Mouse (Mus musculus) heart, embryonic 14.5 days (tissue): ENCODE measurements at regions not wholly inside any gene's neighbourhood (a gene's known extent, or its start where the extent isn't known, plus 50 kb on each side); places are given as distances from the start of the nearest gene placed in this dataset.

Experiments
- ATAC-seq: fragments of 200-750 bp; cut with Nextera tagmentation; 2 replicates; pipeline ENCODE4 v1.8.0; 2017; ENCODE audit warnings: low read depth, moderate TSS enrichment; ENCODE audit not compliant: insufficient number of reproducible peaks, insufficient read depth, low FRiP score
- H3K27ac ChIP-seq, 2 experiments: fragments of 200-500 bp in 1 of 2; fragments of 300-500 bp in 1 of 2; sonication (generic) in 1 of 2; replicated peaks in 1 of 2; 2 replicates each; pipeline ENCODE4 v1.5.1; 2012 to 2014; ENCODE audit warnings: low read depth in 2 of 2, low read length in 2 of 2, control low read depth in 1 of 2, mild to moderate bottlenecking in 1 of 2, mixed read lengths in 1 of 2; ENCODE audit not compliant: control insufficient read depth in 1 of 2, insufficient read depth in 1 of 2
- H3K27me3 ChIP-seq: fragments of 300-500 bp; sonication (generic); 2 replicates; pipeline ENCODE4 v1.6.1; 2014; ENCODE audit warnings: mild to moderate bottlenecking, low read length, control low read depth; ENCODE audit not compliant: control insufficient read depth, insufficient read depth
- H3K36me3 ChIP-seq: fragments of 300-500 bp; sonication (generic); 2 replicates; pipeline ENCODE4 v1.6.1; 2014; ENCODE audit warnings: mild to moderate bottlenecking, control low read depth, low read length, mixed read lengths; ENCODE audit not compliant: control insufficient read depth, insufficient read depth
- H3K4me1 ChIP-seq, 2 experiments: fragments of 200-500 bp in 1 of 2; fragments of 300-500 bp in 1 of 2; sonication (generic) in 1 of 2; 2 replicates each; pipeline ENCODE4 v1.6.1; 2012 to 2014; ENCODE audit warnings: low read length in 2 of 2, control low read depth in 1 of 2, mixed read lengths in 1 of 2; ENCODE audit not compliant: control insufficient read depth in 2 of 2, insufficient read depth in 2 of 2
- H3K4me2 ChIP-seq: fragments of 300-500 bp; sonication (generic); 2 replicates; pipeline ENCODE4 v1.6.1; 2014; ENCODE audit warnings: mild to moderate bottlenecking, low read length
- H3K4me3 ChIP-seq, 2 experiments: fragments of 200-500 bp in 1 of 2; fragments of 300-500 bp in 1 of 2; sonication (generic) in 1 of 2; 2 replicates each; pipeline ENCODE4 v1.5.1; 2012 to 2014; ENCODE audit warnings: low read length in 2 of 2, mild to moderate bottlenecking in 2 of 2, control low read depth in 1 of 2, low read depth in 1 of 2, moderate library complexity in 1 of 2; ENCODE audit not compliant: control insufficient read depth in 1 of 2, insufficient read depth in 1 of 2
- H3K9ac ChIP-seq: fragments of 300-500 bp; sonication (generic); 2 replicates; pipeline ENCODE4 v1.6.1; 2014; ENCODE audit warnings: mild to moderate bottlenecking, low read length
- H3K9me3 ChIP-seq: fragments of 300-500 bp; sonication (generic); 2 replicates; pipeline ENCODE4 v1.6.1; 2016; ENCODE audit warnings: low read length, control low read depth; ENCODE audit not compliant: control insufficient read depth
- WGBS: fragments of 180-500 bp; shearing (Covaris S2); extraction: QIAGEN DNeasy Blood & Tissue Kit; methylation state at CpG from one replicate; pipeline ENCODE4 v1.1.7; 2014; 5-methylcytosine and 5-hydroxymethylcytosine counted together

DNA sequence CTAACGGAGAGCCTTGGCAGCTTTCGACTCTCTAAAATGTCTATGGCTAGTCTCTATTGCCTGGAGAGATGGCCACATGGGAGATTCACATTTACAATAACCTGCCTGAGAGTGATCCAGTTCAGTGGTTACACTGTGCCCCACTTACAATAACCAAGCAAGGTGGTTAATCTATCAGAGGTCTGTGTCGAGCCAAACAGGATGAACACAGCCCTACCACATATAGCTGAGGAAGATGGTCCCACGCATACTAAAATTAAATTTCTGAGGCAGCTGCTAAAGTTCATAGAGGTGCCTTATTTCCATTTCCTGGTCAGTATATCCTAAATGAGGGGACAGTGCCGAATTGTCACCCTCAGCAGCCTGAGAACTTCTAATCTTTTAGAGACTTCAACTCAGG lies 56.3 kb upstream of the Chd2 start:
- no peak for ATAC-seq
- WGBS, result 76% methylated on average over 5 of the region's 5 CpGs
- Histone ChIP-seq H3K27ac (no peak overlapping the region; a peak in 1 of 4 replicates), H3K9me3 (no peaks in the 10 kb centered on the region), H3K27me3 (no peaks in the 10 kb centered on the region), H3K9ac (no peak overlapping the region), H3K4me1 (peaks cover 17 to 37% of the 10 kb centered on the region in 2 experiments), H3K36me3 (no peaks in the 10 kb centered on the region), H3K4me2 (no peak overlapping the region), H3K4me3 (no peak overlapping the region)

DNA sequence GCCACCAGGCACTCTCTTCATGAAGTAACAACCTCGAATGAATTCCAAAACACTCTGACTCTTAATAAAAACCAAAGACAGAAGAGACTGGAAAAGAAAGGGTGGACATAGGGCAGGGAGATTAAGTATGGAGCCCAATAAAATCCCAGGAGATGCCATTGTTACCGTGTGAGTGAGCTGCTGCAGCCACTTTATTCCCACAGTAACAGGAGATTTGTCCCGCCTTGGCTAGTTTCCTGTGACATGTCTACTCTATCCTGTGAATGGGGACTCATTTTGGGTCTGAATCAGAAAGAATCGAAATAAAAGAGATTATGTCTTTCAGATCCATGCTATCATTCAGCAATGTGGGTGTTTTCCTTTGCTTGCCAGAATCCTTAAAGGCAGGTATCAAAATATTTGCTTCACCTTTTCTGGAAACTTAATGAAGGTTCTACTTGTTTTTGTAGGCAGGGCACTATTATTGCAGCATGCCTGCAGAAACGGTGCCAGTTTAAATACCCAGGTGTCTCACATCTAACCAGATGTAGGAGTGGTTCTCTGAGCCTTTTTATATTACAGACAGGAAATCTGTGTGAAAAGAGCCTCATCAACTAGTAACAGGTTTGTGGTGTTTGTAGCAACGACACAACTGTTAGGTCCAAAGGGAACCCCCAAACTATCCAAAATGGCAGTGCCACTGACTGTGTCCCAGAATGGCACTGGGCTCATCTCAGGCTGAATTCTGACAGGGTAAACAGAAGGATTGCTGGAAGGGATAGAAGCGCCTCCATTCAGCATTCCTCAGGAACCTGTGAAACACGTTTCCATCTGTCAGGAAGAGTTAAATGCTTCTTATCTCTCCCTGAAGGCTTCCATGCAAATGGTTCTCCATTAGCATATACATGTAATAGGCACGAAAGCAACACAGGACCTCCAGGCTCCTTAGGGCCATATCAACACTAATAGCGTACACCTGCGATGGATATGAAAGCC lies 55.5 kb upstream of the Chd2 start:
- peaks cover 17 to 35% of the 10 kb centered on the region in 2 experiments for H3K4me1 ChIP-seq
- H3K4me2 ChIP-seq, result no peak overlapping the region
- peak overlapping the region; percentile 71; the same call in 1 of the 2 replicates for H3K9ac ChIP-seq
- H3K27me3 ChIP-seq, result no peaks in the 10 kb centered on the region
- no peaks in the 10 kb centered on the region for H3K36me3 ChIP-seq
- peak overlapping the region; percentile 95 to 99 for H3K27ac ChIP-seq
- H3K9me3 ChIP-seq, result no peaks in the 10 kb centered on the region
- WGBS, result 54% methylated on average over 11 of the region's 11 CpGs
- ATAC-seq, result no peak
- H3K4me3 ChIP-seq, result no peak overlapping the region

DNA sequence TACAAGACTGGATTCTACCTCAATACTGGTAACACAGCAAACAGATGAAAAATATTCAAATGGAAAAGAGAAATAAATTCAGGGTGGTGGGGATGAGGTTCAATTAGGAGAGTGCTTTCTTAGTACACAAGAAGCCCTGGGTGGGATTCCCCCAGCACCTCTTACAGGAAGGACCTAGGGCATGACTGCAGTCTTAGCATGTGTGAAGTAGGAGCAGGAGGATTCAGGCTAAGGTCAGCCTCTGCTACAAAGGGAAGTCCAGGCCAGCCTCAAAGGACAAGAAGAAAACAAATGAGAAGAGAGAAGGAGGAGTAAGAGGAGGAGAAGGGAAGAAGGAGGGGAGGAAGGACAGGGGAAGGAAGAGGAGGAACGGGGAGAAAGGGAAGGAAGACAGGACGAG lies 54.8 kb upstream of the Chd2 start:
- H3K9me3 ChIP-seq, result no peaks in the 10 kb centered on the region
- no peaks in the 10 kb centered on the region for H3K27me3 ChIP-seq
- H3K36me3 ChIP-seq, result no peaks in the 10 kb centered on the region
- peaks cover 17 to 35% of the 10 kb centered on the region in 2 experiments for H3K4me1 ChIP-seq
- peak overlapping the region in 1 of 2 experiments; percentile 31; a peak in 1 of 4 replicates for H3K4me3 ChIP-seq
- WGBS, result 41% methylated on average over 2 of the region's 2 CpGs
- peak overlapping the region; percentile 71 for H3K9ac ChIP-seq
- H3K4me2 ChIP-seq, result peak overlapping the region; percentile 68
- H3K27ac ChIP-seq, result peak overlapping the region; percentile 95 to 99
- no peak for ATAC-seq

DNA sequence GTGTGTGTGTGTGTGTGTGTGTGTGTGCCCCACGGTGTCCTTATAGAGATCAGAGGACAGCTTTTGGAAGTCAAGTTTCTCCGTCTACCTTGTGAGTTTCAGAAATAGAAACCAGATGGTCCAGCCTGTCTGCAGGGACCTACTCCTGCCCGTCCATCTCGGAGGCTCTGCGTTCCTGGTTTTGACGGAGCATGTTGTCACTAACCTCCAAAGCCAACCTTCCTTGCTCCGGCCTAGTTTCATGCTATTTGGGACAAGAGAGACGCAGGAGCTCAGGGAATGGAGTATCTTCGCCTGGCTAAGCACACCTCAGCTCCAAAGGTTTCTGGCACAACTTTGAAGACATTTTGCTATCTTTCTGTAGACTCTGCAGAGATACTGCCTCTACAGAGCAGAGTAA lies 54.2 kb upstream of the Chd2 start:
- ATAC-seq, result no peak
- Histone ChIP-seq H3K4me3 (peak overlapping the region; percentile 13 to 31; a peak in 3 of 4 replicates), H3K27ac (peak overlapping the region; percentile 95 to 99), H3K4me1 (peaks cover 17 to 35% of the 10 kb centered on the region in 2 experiments), H3K9ac (peak overlapping the region; percentile 71), H3K4me2 (peak overlapping the region; percentile 68), H3K36me3 (no peaks in the 10 kb centered on the region), H3K27me3 (no peaks in the 10 kb centered on the region), H3K9me3 (no peaks in the 10 kb centered on the region)
- WGBS, result 13% methylated on average over 9 of the region's 9 CpGs

DNA sequence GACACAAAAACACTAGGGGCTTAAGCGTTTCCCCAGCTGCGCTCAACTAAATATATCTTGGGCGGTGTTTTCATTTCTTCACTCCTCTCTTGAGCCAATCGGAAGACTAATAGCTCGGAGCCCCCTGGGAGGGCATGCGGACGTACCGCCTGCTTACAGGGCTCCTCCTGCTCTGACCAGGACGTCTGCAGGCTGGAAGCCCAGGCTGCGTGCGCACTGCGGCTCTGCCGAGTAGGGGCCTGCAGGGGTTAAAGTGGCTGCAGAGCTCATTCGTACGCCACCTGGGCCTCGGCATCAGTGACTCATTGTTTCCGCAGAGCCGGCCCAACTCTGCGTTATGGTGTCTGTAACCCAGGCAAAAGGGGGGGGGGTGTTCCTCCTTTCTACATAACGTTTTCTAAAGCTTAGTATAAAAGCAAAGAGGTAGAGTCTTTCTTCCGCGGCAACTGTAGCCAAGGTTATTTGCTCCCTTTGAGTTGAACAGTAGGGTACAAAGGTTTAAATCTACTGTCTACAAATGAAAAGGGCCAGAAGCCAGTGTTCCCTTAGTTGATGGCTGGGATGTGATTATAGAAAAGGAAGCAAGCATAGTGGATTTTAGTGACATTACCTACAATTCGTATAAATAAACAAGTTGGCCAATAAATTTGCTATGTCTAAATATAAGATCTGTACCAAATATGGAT lies 53.7 kb upstream of the Chd2 start:
- H3K4me1 ChIP-seq, result peaks cover 17 to 35% of the 10 kb centered on the region in 2 experiments
- H3K27ac ChIP-seq, result peak overlapping the region; percentile 95 to 99
- H3K9me3 ChIP-seq, result no peaks in the 10 kb centered on the region
- no peaks in the 10 kb centered on the region for H3K27me3 ChIP-seq
- H3K4me3 ChIP-seq, result peak overlapping the region; percentile 20 to 31; a peak in 3 of 4 replicates
- ATAC-seq, result peak; percentile 100
- no peaks in the 10 kb centered on the region for H3K36me3 ChIP-seq
- H3K4me2 ChIP-seq, result peak overlapping the region; percentile 68
- 3% methylated on average over 23 of the region's 23 CpGs for WGBS
- H3K9ac ChIP-seq, result peak overlapping the region; percentile 71

DNA sequence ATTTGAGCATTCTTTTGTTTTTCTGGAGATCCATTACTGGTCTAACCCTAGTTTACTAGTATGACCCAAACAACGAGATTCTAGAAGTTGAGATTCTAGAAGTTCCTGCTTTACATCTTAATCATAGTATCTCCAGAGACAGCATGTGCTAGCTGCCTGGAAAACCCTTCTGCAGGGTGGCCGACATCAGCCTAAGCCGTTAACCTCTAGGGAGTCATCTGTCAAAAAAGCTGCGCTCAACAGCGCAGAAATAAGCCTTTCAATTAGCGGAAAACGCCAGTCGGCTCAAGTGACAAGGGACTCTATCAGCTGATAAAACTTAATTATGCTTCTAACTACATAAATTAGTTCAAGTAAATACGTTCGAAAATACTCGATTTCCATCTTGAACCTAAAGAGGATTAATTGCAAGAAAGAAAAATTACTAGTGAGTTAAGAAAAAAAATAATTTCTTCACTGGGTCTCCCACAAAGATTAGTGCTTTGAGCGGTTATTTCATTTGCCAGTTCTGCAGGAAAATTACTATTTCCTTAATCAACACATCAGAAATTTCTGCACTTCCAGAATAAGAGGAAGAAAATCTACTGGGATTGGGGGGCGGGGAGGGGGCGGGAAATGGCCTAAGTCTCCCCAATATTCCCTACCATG lies 53.0 kb upstream of the Chd2 start:
- Histone ChIP-seq H3K4me1 (peaks cover 17 to 38% of the 10 kb centered on the region in 2 experiments), H3K4me2 (peak overlapping the region; percentile 68), H3K9me3 (no peaks in the 10 kb centered on the region), H3K27me3 (no peaks in the 10 kb centered on the region), H3K9ac (peak overlapping the region; percentile 71), H3K4me3 (peak overlapping the region; percentile 31 to 33), H3K27ac (peak overlapping the region; percentile 95 to 99), H3K36me3 (no peaks in the 10 kb centered on the region)
- no peak for ATAC-seq
- under 1% methylated on average over 14 of the region's 14 CpGs for WGBS

DNA sequence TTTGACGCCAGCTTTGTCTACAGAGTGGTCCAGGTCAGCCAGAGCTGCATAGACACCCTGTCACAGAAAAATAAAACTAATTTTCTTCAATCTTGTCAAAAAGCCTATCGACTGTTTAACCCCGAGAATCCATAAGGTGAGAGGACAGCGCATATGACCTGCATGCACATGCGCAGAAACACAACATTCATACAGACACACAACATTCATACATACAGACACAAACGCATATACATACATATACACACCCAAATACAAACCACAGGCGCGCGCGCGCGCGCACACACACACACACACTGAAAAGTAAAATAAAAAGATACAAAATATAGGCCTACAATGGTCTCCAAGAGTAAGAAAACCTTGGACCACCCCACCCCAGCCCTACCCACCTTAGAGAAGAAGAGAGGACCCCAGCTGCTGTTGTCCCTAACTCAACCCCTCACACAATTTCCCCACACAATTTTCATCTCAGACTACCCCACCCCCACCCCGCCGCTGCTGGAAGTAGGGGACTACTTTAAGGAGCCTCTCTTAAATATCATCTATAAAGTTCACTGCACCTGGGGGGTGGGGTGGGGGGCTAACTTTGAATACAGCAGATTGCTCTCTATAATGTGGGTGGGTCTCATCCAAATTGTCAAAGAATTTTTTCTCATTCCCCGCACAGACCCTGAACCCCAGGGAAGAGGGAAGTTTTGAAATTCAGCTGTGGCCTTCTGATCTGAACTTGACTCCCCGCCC lies 52.2 kb upstream of the Chd2 start:
- WGBS, result 74% methylated on average over 17 of the region's 17 CpGs

More for the DNA sequence above, 52.2 kb upstream of the Chd2 start:
- H3K4me1 ChIP-seq, result peaks cover 25 to 46% of the 10 kb centered on the region in 2 experiments
- H3K9ac ChIP-seq, result peak overlapping the region; percentile 64
- H3K4me2 ChIP-seq, result peak overlapping the region; percentile 68
- H3K27ac ChIP-seq, result peak overlapping the region; percentile 39 to 95; a peak in 2 of 4 replicates
- no peaks in the 10 kb centered on the region for H3K9me3 ChIP-seq
- no peak overlapping the region for H3K4me3 ChIP-seq
- ATAC-seq, result no peak
- no peaks in the 10 kb centered on the region for H3K27me3 ChIP-seq
- no peaks in the 10 kb centered on the region for H3K36me3 ChIP-seq
